8 mouse cellular contexts compared by ENCODE assay signal in the genomic region with DNA sequence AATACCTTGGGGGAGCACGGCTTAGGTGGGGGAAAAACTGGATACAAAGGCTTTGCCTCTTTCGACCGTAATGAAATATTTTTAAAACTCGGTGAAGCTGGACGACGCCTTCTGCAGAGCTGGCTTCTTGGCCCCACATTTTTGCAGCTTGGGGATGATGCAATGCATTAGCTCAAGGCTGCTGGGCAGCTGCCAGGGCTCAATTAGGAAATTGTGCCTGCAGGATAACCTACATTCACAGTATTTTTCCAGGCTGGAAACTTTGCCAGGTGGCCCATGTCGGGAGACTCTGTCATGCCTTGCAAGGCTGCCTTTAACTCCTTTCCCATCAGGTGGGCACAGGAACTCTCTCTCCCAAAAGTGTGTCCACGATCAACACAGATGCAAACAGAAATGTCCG. TPM values are rescaled to one million over a fixed set of nuclear protein-coding genes. Genes with fewer than 3 reads are reported as not detected.
A peak's percentile ranks its signal among the peaks of the same experiment; 100 is the strongest.
DNase-seq lines count a peak whose midpoint lies in the region; ATAC-seq lines count a peak whose summit lies in the region.

No protein-coding gene starts in this region.

- DNase-seq in embryonic facial prominence, embryonic 10.5 days (ENCODE audit: low spot score), result no peak
- DNase-seq in 416B (ENCODE audit: low read depth), result peak; percentile 44
- DNase-seq in cerebellum, postnatal 10 days, result peak; percentile 75
- DNase-seq in testis, postnatal 10 days (ENCODE audit: low spot score), result peak; percentile 81
- no peak for DNase-seq in c-Kit-positive CD71-positive TER-119-positive erythroid progenitor cells, embryonic 14.5 days (ENCODE audit: low spot score)

- ATAC-seq in embryonic facial prominence, embryonic 12.5 days (ENCODE audit: insufficient number of reproducible peaks, insufficient read depth, low FRiP score, low TSS enrichment), result no peak
- no peak for ATAC-seq in heart, embryonic 15.5 days (replicated peaks; ENCODE audit: insufficient number of reproducible peaks, insufficient read depth, low FRiP score, low read depth)
- no peak for ATAC-seq in limb, embryonic 15.5 days (ENCODE audit: insufficient number of reproducible peaks, low FRiP score, low TSS enrichment, low read depth)

- no peaks in the 10 kb centered on the region for H3K36me3 ChIP-seq in embryonic facial prominence, embryonic 12.5 days
- H3K36me3 ChIP-seq in embryonic facial prominence, embryonic 10.5 days (replicated peaks), result no peaks in the 10 kb centered on the region
- H3K36me3 ChIP-seq in heart, embryonic 15.5 days, result no peaks in the 10 kb centered on the region
- no peaks in the 10 kb centered on the region for H3K36me3 ChIP-seq in limb, embryonic 15.5 days

- no peak overlapping the region for H3K9ac ChIP-seq in embryonic facial prominence, embryonic 12.5 days
- no peak overlapping the region for H3K9ac ChIP-seq in heart, embryonic 15.5 days
- no peak overlapping the region for H3K9ac ChIP-seq in limb, embryonic 15.5 days

- H3K27ac ChIP-seq in embryonic facial prominence, embryonic 12.5 days, result peak overlapping the region; percentile 74
- no peak overlapping the region for H3K27ac ChIP-seq in embryonic facial prominence, embryonic 10.5 days (replicated peaks)
- H3K27ac ChIP-seq in heart, embryonic 15.5 days, result peak overlapping the region; percentile 66
- H3K27ac ChIP-seq in limb, embryonic 15.5 days, result peak overlapping the region; percentile 88

- 54% methylated on average over 9 of the region's 9 CpGs for WGBS in embryonic facial prominence, embryonic 12.5 days
- 79% methylated on average over 9 of the region's 9 CpGs for WGBS in embryonic facial prominence, embryonic 10.5 days
- WGBS in heart, embryonic 15.5 days, result 23% methylated on average over 9 of the region's 9 CpGs
- WGBS in limb, embryonic 15.5 days, result 15% methylated on average over 9 of the region's 9 CpGs

- H3K9me3 ChIP-seq in embryonic facial prominence, embryonic 12.5 days, result no peaks in the 10 kb centered on the region
- H3K9me3 ChIP-seq in embryonic facial prominence, embryonic 10.5 days, result no peaks in the 10 kb centered on the region
- H3K9me3 ChIP-seq in heart, embryonic 15.5 days (replicated peaks), result no peaks in the 10 kb centered on the region
- H3K9me3 ChIP-seq in limb, embryonic 15.5 days, result no peaks in the 10 kb centered on the region

- peaks cover 36% of the 10 kb centered on the region for H3K4me1 ChIP-seq in embryonic facial prominence, embryonic 12.5 days
- peaks cover 39% of the 10 kb centered on the region for H3K4me1 ChIP-seq in embryonic facial prominence, embryonic 10.5 days
- H3K4me1 ChIP-seq in heart, embryonic 15.5 days (replicated peaks), result peaks cover 38% of the 10 kb centered on the region
- H3K4me1 ChIP-seq in limb, embryonic 15.5 days, result peaks cover 51% of the 10 kb centered on the region

- H3K4me3 ChIP-seq in embryonic facial prominence, embryonic 12.5 days, result no peak overlapping the region
- no peak overlapping the region for H3K4me3 ChIP-seq in embryonic facial prominence, embryonic 10.5 days
- no peak overlapping the region for H3K4me3 ChIP-seq in heart, embryonic 15.5 days
- no peak overlapping the region for H3K4me3 ChIP-seq in limb, embryonic 15.5 days

- no peaks in the 10 kb centered on the region for H3K27me3 ChIP-seq in embryonic facial prominence, embryonic 12.5 days
- H3K27me3 ChIP-seq in embryonic facial prominence, embryonic 10.5 days (replicated peaks; ENCODE audit: low read depth, poor library complexity, severe bottlenecking), result no peaks in the 10 kb centered on the region
- no peaks in the 10 kb centered on the region for H3K27me3 ChIP-seq in heart, embryonic 15.5 days
- H3K27me3 ChIP-seq in limb, embryonic 15.5 days, result no peaks in the 10 kb centered on the region

- H3K4me2 ChIP-seq in embryonic facial prominence, embryonic 12.5 days (replicated peaks), result no peak overlapping the region
- 0 out of 2 replicates have a peak overlapping the region, but pooled peaks have one; percentile 1 for H3K4me2 ChIP-seq in heart, embryonic 15.5 days
- no peak overlapping the region for H3K4me2 ChIP-seq in limb, embryonic 15.5 days

RNA-seq across cellular contexts. Expression of a gene that starts 6.4 kb away (rescaled TPM):
- polyA plus RNA-seq in embryonic facial prominence, embryonic 12.5 days (2016; fragmentation: Nextera tagmentation; extraction: Ambion mirVana), result 55.6 and 61.0 TPM in 2 replicates
- 50.6 and 51.8 TPM in 2 replicates for polyA plus RNA-seq in embryonic facial prominence, embryonic 10.5 days (2016; fragmentation: Nextera tagmentation; extraction: Ambion mirVana)
- polyA plus RNA-seq in heart, embryonic 15.5 days (2015; fragmentation: Nextera tagmentation; extraction: Ambion mirVana), result 42.1 and 48.8 TPM in 2 replicates
- 59.2 and 69.7 TPM in 2 replicates for polyA plus RNA-seq in limb, embryonic 15.5 days (2015; fragmentation: Nextera tagmentation; extraction: Ambion mirVana)

Comparison
In these comparisons a context has a peak if more than half of its experiments do, and no peak if none do; other contexts are left out.
1. DNase-seq: peak in 416B (single experiment), cerebellum, postnatal 10 days (2 of 2) and testis, postnatal 10 days (single experiment); none in embryonic facial prominence, embryonic 10.5 days (single experiment) and c-Kit-positive CD71-positive TER-119-positive erythroid progenitor cells, embryonic 14.5 days (single experiment).